Mouse (Mus musculus): ENCODE measurements around the gene Cecr2.

DNA sequence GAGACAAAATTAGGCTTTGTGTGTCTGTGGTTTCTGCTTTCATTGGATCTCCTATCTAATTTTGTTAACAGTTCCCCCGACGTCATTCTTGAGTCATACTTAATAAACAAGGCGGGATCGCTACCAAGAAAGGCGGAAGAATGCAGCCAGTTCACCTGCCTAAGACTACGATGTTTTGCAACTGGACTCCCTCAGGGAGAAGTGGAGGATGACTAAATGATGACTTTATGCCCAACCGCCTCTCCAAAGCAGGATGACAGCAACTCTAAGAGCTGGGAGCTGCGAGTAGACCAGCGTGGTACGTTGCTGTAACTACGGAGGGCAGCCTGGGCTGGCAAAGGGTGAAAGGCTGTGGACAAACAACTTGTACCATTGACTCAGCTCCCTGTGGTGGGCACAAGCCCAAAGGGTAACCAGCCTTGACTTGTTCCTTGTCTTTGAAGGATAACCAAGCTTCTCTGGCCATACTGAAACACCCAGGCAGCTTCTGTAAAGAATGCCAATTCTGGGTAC is 24.2 kb upstream of the Cecr2 start:
- TF ChIP-seq CTCF (IDR thresholded peaks at IDR 0.05; ENCODE audit: low read depth): no peak
- TF ChIP-seq EP300 (IDR thresholded peaks at IDR 0.05; ENCODE audit: low read depth): no peak
